Mouse (Mus musculus) adrenal gland (tissue): ENCODE measurements at regions not wholly inside any gene's neighbourhood (a gene's known extent, or its start where the extent isn't known, plus 50 kb on each side); places are given as distances from the start of the nearest gene placed in this dataset.
"Not testable (repeated sequence)": the region's sequence is repeated elsewhere in the genome, so short reads cannot be mapped to it uniquely, and the experiment has no call there.

Experiments used
- intact Hi-C: fragments of 180-260 bp; cut with DNase I; formaldehyde crosslinking; loops from one replicate; pipeline ENCODE4 v1.15.1; 2025

DNA sequence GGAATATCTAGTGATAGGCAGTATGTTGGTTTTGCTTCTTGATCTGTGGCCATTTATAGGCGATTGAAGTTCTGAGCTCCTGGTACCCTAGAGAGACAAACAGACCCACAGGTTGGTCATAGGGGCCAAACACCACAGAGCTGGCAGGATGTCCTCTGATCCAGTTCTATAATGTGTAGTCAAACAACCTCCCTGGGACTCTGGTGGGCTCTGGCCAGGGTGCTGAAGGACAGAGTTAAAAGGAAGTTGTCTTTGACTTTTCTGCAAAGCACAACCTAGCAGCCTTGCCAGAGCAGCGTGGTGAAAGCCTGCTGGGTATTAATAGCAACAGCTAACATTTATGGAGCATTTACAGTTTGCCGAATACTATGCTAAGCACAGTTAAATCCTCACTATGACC lies 337.1 kb downstream of the Fut8 start:
- intact Hi-C loops = no loop called here

DNA sequence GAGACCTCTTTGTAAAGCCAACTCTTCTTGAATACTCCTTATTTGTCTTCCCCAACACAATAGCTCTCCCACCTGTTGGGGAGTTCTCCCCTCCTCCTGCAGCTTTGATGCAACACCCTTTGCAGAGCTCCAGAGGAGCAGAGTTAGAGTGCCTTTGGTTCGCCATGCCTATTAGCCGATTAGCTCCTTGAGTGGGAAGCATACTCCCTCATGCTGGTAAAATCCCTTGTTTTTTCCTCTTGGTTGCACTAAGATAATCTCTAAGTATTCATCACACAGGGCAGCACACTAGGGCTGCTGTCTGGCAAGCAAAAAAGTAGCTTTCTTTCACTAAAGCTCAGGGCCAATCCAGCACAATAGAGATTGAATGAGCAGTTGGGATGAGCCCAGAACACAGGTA lies 350.4 kb downstream of the Fut8 start:
- intact Hi-C loops = no loop called here

DNA sequence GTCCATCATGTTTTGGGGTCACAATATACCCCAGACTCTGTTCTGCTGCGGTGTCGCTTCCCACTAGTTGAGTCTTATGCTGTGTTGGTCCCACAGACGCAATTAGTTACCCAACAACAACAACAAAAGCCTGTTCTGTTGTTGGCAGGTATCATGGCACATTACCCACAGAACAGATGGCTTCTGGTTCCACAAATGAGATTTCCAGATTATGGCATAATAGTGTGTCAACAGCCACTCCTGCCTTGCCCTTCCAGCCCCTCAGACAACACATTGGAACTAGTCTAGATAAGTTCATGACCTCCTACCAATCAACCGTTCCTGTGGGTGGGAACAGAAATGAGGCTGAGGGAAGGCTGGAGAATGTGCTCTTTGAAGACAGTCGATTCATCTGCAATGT lies 351.5 kb downstream of the Fut8 start:
- intact Hi-C loops = no loop called here

DNA sequence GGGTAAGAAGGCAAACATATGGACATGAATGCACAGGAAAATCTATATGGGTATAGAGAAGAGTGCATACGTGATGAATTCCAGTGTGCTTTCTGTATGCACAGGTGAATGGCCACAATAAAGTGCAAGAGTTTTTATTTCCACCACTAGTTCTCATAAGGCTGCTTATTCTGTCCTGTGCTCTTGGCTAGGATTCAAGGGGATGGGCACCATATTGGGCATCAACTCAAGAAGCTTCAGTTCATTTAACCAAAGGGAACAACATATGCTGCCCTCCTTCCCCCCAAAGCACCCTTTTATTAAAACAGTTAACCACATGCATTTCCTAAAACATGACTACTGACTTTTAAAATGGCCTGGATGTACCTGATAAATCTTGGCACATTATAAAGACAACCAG lies 356.2 kb downstream of the Fut8 start:
- intact Hi-C loops = no loop called here

DNA sequence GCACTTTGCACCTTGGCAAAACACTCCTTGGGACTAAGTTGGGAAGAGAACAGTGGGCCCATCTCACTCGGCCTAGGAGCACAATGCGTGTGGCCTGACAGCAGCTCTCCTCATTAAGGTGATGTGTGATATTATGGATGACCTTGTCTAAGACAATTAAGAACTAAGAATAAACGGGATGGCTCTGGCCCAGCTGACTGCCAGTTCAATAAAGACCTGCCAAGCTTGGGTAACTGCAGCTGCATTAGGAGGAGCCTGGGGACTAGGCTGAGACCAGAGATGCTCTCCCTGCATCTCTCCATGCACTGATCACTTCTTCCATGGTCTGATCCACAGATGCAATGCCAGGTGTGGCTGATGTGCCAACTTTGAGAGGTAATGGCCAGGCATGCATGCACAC lies 356.7 kb downstream of the Fut8 start:
- intact Hi-C loops = no loop called here

DNA sequence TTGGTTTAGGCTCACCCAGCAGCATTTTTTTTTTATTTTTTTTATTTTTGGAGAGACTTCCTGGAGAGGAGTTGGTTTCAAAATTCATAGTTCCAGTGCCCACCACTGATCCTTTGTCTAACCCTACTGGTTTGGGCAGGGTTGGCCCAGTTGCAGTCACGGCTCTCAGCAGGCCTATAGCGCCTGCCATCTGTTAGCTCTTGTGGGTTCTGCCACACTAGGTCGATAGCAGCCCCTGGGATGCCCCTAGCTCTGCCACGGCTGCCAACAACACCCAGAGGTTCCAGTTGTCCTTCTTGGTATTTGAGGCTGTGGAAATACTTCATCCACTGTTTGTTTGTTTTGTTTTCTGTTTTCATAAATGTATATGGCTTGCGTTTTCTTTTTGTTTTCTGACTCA lies 357.9 kb downstream of the Fut8 start:
- intact Hi-C loops = no loop called here

DNA sequence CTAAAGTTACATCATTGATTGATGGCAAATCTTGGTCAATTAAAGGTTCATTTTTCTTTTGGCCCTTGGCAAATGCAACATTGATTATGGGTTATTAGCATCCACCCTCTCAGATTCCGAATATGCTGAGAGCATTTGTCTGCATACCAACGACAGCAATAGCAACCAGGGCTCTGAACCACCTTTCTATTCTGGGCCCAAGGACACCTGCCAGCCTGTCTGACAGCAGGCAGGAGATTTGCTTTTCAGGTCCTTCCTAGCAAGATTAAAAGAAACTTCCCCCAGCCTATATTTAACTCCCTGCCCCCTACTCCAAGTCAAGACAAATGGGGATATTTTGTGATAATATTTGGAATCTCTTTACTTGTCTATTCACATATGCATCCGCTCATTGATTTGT lies 358.8 kb downstream of the Fut8 start:
- intact Hi-C loops = no loop called here

DNA sequence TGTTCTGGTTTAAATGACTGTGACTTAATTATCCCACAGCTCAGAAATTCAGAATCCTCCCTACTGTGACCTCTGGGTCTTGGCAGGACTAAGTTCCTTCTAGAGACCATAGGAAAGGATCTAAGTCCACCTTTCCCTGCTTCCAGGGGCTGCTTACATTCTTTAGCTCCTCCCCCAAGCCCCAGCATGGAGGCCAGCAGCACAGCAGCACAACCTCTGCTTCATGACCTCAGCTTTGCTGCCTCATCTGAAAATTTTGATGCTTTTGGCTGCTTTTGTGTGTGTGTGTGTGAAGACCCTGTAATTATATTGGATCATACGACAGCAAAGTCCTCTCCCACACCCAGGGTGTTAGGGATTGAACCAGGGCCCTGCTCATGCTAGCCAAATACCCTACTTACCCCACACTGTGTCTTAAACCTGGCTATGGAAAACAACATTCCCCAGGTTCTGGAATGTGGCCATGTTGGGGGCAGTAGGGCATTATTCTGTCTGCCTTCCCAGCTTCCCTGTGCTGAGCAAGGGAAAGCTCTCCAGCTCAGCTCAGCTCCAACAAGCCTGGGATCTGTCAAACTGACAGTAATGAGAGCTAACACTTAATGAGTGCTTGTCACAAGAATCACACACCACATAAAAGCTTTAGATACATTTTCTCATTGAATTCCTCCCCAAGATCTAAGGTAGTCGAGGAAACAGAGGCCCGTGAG lies 359.9 kb downstream of the Fut8 start:
- intact Hi-C loops = no loop called here

DNA sequence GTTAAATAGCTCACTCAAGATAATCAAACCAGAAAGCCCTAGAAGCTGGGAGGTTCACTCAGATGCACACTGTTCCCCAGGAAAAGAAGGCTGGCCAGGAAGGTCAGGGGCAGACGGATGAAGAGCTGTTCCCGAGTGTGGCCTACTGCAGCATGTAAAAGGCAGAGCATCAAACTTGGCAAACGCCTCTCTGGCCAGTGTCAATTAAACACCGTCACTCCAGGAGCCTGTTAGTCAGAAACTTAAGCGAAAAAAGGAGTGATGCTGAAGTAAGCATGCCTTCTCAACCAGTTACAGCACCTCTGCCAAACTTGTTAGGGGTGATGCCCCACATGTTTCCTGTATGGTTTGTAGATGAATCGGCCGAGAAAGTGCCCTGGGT lies 360.4 kb downstream of the Fut8 start:
- intact Hi-C loops = no loop called here

DNA sequence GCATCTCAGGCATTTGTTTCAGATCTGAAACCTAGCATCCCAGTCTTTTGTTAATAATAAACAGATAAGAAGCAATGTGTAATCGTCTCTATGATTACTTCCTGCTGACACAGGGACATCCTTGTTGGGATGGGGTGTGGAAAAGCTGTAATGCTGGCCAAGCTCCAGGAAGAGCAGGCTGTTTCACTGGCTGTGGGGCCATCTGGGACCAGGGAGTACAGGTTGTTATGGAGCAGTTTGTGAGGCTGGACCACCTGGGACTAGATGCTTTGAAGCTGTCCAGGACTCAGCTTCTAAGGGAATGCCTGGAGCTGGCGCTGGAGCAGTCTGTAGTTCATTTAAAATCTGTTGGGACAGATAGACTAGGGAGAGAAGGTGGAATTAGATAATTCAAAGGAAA lies 361.5 kb downstream of the Fut8 start:
- intact Hi-C loops = no loop called here

DNA sequence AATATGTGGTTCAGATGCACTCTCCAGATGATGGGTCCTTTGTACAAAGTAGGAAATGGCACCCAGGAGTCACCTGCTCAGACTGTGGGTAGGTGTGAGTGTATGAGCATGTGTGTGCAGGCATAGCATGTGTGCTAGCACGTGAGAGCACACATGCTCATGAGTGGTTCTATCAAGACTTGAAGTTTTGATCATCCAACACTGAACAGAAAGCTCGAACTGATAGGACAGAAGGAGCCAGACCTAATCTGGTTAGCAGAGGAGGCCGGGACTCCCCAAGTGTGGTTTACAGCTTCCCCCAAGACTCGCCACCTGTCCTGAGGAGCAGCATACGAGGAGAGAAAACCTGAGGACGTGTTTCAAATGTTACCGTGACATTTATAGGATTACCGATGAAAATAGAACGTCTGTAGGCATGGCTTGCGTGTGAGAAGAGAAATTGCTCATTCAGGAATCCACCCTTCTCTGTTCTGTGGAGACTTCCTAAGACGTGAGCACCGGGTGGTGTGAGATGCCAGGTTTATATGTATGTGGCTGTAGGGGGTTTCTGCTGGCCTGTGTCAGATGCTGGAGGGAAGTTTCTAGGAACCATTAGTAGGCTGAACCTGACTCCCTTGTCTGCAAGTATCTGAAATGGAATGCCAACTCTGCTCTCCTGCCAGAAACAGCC lies 366.0 kb downstream of the Fut8 start:
- intact Hi-C loops = no loop called here

DNA sequence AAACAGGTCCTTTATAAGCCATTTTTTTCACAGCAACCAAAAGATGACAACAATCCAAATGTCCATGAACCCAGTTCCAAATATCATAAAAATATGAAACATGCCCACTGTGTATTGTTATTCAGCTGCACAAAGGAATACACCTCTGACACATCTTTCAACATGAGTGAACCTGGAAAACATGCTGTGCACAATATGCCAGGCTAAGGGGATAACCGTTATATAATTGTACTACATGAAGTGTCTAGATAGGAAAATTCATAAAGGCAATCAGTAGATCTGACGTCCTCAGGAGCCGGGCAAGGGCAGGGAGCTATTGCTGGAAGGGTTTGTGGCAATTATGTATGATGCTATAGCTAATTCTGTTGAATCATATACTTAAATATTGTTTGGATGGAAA lies 379.6 kb downstream of the Fut8 start:
- intact Hi-C loops = no loop called here

DNA sequence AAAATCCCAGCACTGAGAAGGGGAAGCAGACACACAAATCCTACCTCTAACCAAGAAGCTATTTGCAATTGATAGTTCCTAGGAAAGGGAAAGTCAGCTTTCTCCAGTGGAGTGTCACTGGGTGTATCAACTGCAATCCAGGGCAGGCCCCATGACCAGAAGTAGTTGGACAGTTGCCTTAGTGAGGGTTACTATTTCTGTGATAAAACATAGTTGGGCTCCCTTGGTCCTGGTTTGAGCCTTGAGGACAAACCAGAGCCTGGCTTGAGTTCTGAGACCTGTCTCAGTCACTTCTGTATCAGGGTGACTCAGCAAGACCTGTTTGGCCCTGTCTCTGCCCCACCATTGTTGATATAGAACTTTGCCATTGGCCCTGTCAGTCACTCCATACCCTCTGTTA lies 384.3 kb downstream of the Fut8 start:
- intact Hi-C loops = no loop called here

DNA sequence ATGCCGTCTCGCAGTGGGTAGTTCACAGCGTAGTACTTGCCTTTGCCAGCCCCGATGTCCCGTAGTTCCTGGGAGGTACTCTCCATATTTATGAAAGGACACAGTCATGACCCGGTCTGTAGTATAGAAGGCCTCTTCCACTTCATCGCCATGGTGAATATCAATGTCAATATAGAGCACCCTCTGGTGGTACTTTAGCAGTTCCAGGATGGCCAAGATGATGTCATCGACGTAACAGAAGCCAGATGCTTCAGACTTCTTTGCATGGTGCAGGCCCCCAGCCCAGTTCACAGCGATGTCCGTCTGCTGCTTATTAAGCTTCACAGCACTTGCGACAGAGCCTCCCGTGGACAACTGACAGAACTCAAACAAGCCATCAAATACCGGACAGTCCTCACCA lies 386.4 kb downstream of the Fut8 start:
- intact Hi-C loops = not testable (repeated sequence)

DNA sequence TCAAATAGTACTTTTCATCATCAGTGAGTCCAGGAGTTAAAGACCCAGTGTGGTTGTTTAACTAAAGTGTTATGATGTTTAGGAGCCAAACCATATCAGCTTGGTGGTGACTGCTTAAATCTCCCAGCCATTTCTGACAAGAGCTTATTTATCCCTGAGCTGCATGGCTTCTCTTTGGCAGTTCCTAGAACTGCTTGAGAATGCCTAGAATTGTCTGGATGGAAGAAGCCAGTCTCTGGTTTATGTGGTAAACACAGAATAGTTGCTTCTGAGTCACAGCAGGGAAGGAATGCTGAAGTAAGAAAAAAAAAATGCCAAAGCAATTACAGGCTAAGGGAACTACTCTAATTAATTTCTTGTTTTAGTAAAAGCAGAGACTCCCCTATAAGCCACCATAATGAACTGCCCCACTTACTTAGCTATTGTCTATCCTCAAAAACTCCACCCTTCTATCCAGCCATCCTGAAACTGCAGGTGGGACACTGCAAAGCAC lies 390.5 kb downstream of the Fut8 start:
- intact Hi-C loops = no loop called here

DNA sequence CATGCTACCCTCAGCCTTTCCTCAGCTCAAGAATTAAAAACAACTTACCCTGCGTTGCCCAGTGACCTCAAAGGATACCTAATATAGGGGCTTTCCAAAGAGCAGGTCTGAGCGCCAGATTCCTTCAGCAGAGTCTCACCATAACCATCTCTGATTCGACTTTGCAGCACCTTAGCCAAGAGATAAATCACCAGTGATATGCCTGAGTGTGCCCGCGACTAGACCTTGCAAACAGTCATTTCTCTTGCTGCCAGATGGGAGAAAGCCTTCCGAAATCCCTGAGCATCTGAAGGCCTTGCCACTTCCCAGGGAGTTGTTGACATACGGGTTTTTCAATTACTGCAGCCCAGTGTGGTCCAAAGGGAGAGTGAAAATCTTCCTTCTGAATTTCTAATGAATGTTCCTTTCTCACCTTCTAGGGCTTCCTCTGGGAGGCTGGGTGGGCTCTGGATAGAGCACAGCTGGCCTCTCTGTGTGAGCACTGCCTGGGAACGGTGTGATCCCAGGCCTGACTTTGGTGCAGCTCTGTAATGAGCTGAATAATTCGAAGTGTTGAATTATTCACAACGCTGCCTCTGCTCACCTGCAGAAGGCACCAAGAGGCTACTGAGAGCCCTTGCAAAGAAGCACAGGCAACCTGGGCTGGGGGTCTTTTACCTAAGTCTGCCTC lies 396.2 kb downstream of the Fut8 start:
- intact Hi-C loops = no loop called here

DNA sequence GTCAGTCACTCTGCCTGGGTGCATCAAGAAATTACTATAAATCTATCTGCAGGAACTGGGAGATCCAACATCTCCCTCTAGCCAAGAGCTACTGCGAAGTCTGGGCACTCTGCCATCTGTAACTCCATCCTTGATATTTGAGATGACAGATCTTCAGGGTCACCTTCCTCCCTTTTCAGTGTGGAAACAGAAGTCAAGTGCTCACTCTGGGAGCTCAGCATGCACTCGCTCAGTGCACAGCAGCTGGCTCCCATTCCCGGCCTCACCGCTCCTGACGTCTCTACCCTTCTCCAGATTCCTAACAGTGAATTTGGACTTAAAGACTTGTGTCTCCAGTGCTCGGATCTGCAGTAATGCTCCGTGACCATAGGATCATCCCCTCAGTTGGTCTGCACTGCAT lies 400.3 kb downstream of the Fut8 start:
- intact Hi-C loops = no loop called here

DNA sequence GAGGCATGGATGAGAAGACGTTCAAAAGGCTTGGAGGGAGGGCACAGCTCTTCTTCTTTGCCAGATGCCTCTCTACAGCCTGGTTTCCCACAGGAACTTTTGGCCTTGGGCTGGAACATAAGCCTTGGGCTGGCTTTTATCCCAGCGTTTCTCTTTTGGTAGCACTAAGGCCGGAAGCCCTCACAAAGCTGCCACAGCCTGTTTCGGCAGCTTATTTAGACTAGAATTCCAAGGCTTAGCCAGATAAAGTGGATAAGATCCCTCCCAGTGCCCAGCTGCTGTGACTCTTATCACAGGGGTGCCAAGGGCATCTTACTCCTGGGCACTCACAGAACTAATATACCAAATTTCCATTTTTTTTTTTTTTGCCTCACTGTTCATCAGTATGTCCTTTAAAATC lies 404.4 kb downstream of the Fut8 start:
- intact Hi-C loops = no loop called here

DNA sequence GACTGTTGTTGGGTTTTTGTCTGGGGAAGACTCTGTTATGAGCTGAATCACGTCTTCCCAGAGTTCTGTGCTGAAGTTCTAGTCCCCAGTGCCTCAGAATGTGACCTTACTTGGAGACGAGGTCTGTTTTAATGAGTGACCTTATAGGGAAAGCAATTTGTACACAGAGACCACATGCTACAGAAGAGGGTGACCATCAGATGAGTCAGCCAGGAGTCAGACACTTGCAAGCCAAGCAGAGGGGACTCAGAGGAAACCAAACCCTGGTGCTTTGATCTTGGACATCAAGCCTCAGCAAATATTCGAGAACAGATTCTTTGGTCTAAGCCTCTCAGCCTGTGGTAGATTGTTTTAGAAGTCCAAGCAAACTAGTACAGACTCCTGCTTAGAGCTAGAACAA lies 409.9 kb downstream of the Fut8 start:
- intact Hi-C loops = no loop called here

DNA sequence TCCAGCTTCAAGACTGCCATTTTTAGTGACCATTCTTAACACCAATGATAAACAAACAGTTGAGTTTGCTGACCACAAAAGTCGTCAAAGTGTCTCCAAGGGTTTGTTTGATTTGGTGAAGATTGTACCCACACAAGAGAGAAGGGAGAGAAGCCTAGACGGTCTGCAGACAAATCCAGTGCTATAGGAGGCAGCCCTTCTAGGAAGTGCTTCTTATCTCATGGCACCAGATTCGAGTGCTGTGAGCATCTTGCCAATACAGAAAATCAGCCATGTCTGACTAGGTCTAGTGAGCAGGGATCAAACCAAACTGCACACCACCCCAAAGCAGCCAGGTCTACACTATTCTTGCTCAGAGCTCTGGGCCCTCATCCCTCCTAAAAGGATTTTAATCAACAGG lies 416.4 kb downstream of the Fut8 start:
- intact Hi-C loops = no loop called here

DNA sequence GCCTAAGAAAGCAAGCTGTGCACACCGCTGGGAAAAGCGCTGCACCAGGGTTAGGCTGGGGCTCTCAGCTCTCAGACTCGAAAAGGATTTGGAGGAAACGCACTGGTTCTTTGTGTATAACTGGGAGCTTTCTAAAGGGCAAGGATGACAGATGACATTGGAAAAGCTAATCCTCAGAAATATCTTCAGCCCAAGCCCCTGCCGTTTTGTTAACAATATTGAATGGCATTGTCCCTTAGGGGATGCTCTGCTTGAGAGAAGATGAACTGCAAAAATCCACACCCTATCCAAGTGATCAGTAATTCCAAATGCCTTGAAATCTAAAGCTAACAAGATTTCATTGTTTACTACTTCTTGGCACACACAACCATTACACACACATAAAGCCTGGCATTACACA lies 419.1 kb downstream of the Fut8 start:
- intact Hi-C loops = no loop called here

DNA sequence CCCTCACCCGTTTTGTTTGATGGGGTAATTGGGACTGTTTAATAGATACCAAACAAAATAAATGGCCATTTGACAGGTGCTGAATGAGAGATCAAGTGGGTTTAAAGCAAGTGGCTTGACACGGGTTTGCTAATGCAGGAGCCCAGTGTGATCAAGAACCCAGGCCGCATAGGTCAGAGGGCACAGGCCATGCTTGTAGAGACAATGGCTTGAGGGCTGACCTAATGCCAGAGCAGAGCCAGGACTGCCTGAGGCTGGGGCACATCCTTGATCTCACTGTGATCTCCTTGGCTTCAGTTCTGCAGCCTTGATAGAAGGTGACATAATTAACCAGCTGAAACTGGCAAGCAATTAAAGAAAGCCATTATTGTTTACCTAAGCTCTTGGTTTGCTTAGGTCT lies 420.0 kb downstream of the Fut8 start:
- intact Hi-C loops = no loop called here

DNA sequence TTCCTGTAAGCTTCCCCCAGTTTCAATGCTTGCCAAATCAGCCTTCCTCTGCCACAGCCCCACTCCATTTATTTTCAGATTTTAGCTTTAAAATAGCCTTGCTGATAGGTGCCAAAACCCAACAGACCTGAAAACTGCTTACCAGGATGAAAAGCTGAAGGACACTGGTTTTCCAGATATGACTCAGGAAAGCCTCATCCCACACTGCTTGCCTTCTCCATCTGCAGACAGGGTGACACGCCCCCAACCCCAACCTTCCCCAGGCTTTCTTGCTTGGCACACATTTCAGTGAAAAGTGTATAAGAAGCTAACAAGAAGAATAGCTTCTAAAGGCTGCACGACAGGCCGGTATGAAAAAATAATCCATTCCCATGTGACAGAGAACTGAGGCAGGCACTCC lies 425.3 kb downstream of the Fut8 start:
- intact Hi-C loops = no loop called here
